Mouse (Mus musculus): ENCODE results near the gene Rmi1.

GRCm38 (mm10) chr13:58443326-58443725 is 41.3 kb downstream of the Rmi1 start:
- TF ChIP-seq CTCF (IDR thresholded peaks at IDR 0.05; ENCODE audit: low read depth, low read length): no peak
- no peak for TF ChIP-seq POLR2A (IDR thresholded peaks at IDR 0.05; ENCODE audit: insufficient read depth, low read length)
- no peak for TF ChIP-seq EP300 (IDR thresholded peaks at IDR 0.05; ENCODE audit: insufficient read depth, low read depth, low read length)

Measured in ES-Bruce4 (cell line).